Mouse (Mus musculus) limb, embryonic 15.5 days (tissue): ENCODE data around the gene Ephb3. TPM values are rescaled to one million over a fixed set of nuclear protein-coding genes. Genes with fewer than 3 reads are reported as not detected.

Experiments used
- ATAC-seq: fragments of 200-750 bp; cut with Nextera tagmentation; 2 replicates; pipeline ENCODE4 v1.8.0; 2017; ENCODE audit warnings: low read depth, moderate TSS enrichment; ENCODE audit not compliant: insufficient number of reproducible peaks, low FRiP score, low TSS enrichment
- H3K27ac ChIP-seq: fragments of 300-500 bp; sonication (generic); 2 replicates; pipeline ENCODE4 v1.5.1; 2015; ENCODE audit warnings: moderate library complexity, mild to moderate bottlenecking, inconsistent platforms
- H3K27me3 ChIP-seq: fragments of 300-500 bp; sonication (generic); 2 replicates; pipeline ENCODE4 v1.6.1; 2015; ENCODE audit warnings: inconsistent platforms
- H3K36me3 ChIP-seq: fragments of 300-500 bp; sonication (generic); 2 replicates; pipeline ENCODE4 v1.6.1; 2015; ENCODE audit warnings: inconsistent platforms
- H3K4me1 ChIP-seq: fragments of 300-500 bp; sonication (generic); 2 replicates; pipeline ENCODE4 v1.6.1; 2015; ENCODE audit warnings: inconsistent platforms
- H3K4me2 ChIP-seq: fragments of 300-500 bp; sonication (generic); 2 replicates; pipeline ENCODE4 v1.6.1; 2015; ENCODE audit warnings: mild to moderate bottlenecking, inconsistent platforms
- H3K4me3 ChIP-seq: fragments of 300-500 bp; sonication (generic); 2 replicates; pipeline ENCODE4 v1.5.1; 2015; ENCODE audit warnings: mild to moderate bottlenecking, inconsistent platforms
- H3K9ac ChIP-seq: fragments of 300-500 bp; sonication (generic); 2 replicates; pipeline ENCODE4 v1.6.1; 2015; ENCODE audit warnings: inconsistent platforms
- H3K9me3 ChIP-seq: fragments of 300-500 bp; sonication (generic); 2 replicates; pipeline ENCODE4 v1.6.1; 2016; ENCODE audit warnings: inconsistent platforms
- WGBS: fragments of 180-500 bp; shearing (Covaris S2); methylation state at CpG from one replicate; pipeline ENCODE4 v1.1.7; 2015; 5-methylcytosine and 5-hydroxymethylcytosine counted together
- polyA plus RNA-seq: library from polyadenylated mRNA; unstranded; fragments of >200 nt; fragmentation: Nextera tagmentation; extraction: Ambion mirVana; gene quantifications from 2 replicates; pipeline ENCODE4 v1.2.1, GENCODE M21; 2015

The Ephb3 gene
- polyA plus RNA-seq, 1 experiment from 2014 or later, result 43.8 TPM

GRCm38 (mm10) chr16:21192509-21193354 is 11.8 kb upstream of the Ephb3 start:
- ATAC-seq, result no peak
- Histone ChIP-seq H3K27me3 (no peaks in the 10 kb centered on the region), H3K9me3 (no peaks in the 10 kb centered on the region), H3K4me1 (peaks cover 9% of the 10 kb centered on the region), H3K27ac (no peak overlapping the region), H3K4me2 (no peak overlapping the region), H3K4me3 (no peak overlapping the region), H3K9ac (no peak overlapping the region), H3K36me3 (no peaks in the 10 kb centered on the region)
- 37% methylated on average over 7 of the region's 7 CpGs for WGBS

GRCm38 (mm10) chr16:21194182-21194581 is 10.4 kb upstream of the Ephb3 start:
- Histone ChIP-seq H3K27me3 (no peaks in the 10 kb centered on the region), H3K27ac (no peak overlapping the region), H3K9ac (no peak overlapping the region), H3K4me3 (no peak overlapping the region), H3K9me3 (no peaks in the 10 kb centered on the region), H3K4me1 (peaks cover 9% of the 10 kb centered on the region), H3K36me3 (no peaks in the 10 kb centered on the region), H3K4me2 (no peak overlapping the region)
- 80% methylated on average over 12 of the region's 12 CpGs for WGBS
- ATAC-seq, result no peak

DNA sequence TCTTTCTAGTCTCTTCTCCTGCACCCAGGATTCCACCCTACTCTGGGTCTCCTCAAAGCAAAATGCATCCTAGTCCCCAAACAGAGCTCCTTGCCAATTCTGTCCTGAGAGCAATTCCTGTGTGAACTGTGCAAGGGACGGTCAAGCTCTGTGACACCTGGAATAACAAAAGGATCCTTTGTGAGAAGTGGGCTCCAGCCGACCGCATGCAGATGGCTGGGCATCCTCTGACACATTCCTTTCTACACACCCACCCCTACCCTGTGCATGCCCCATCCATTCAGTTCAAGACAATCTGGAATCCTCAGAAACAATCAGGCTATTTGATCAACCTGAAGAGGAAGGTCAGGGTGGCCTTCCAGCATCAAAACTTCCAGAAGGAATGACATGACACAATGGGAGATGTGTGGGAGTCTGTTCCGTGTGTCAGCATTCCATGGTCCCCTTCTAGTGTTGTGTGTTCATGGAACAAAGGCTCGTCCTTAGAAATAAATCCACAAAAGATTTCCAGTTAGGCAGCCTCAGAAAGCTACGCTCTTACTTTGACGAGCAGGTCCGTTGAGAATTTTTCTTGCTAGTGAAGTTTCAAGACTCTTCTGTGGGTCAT is 9.2 kb upstream of the Ephb3 start:
- no peak overlapping the region for H3K9ac ChIP-seq
- H3K4me3 ChIP-seq, result no peak overlapping the region
- H3K9me3 ChIP-seq, result no peaks in the 10 kb centered on the region
- no peaks in the 10 kb centered on the region for H3K27me3 ChIP-seq
- H3K4me1 ChIP-seq, result peaks cover 9% of the 10 kb centered on the region
- H3K4me2 ChIP-seq, result no peak overlapping the region
- no peak overlapping the region for H3K27ac ChIP-seq
- 71% methylated on average over 8 of the region's 8 CpGs for WGBS
- ATAC-seq, result no peak
- H3K36me3 ChIP-seq, result no peaks in the 10 kb centered on the region

DNA sequence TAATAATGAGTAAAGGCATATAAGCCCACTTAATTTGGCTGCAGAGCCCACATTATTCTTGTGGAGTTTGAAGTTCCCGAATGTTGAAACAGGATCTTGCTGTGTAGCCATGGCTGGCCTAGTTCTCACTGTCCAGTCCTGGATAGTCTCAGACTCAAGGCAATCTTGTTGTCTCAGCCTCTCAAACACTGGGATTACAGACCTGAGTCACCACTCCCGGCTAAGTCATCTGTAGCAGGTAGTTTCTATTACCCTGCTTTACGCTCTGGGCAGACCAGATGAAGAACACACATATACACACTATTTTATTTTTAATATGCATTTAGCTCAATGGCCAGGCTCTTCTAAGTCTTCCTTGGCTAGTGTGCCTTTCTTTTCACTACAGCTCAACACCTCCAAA is 8.0 kb upstream of the Ephb3 start:
- Histone ChIP-seq H3K36me3 (no peaks in the 10 kb centered on the region), H3K9me3 (no peaks in the 10 kb centered on the region), H3K4me2 (no peak overlapping the region), H3K4me1 (peaks cover 6% of the 10 kb centered on the region), H3K27ac (no peak overlapping the region), H3K4me3 (no peak overlapping the region), H3K9ac (no peak overlapping the region), H3K27me3 (no peaks in the 10 kb centered on the region)
- WGBS, result 79% methylated on average over 3 of the region's 3 CpGs
- no peak for ATAC-seq

GRCm38 (mm10) chr16:21197542-21197941 is 7.0 kb upstream of the Ephb3 start:
- no peak for ATAC-seq
- H3K27ac ChIP-seq, result no peak overlapping the region
- no peak overlapping the region for H3K4me2 ChIP-seq
- WGBS, result 86% methylated on average over 4 of the region's 4 CpGs
- H3K9me3 ChIP-seq, result no peaks in the 10 kb centered on the region
- no peak overlapping the region for H3K9ac ChIP-seq
- no peak overlapping the region for H3K4me3 ChIP-seq
- H3K27me3 ChIP-seq, result no peaks in the 10 kb centered on the region
- no peaks in the 10 kb centered on the region for H3K4me1 ChIP-seq
- H3K36me3 ChIP-seq, result no peaks in the 10 kb centered on the region

DNA sequence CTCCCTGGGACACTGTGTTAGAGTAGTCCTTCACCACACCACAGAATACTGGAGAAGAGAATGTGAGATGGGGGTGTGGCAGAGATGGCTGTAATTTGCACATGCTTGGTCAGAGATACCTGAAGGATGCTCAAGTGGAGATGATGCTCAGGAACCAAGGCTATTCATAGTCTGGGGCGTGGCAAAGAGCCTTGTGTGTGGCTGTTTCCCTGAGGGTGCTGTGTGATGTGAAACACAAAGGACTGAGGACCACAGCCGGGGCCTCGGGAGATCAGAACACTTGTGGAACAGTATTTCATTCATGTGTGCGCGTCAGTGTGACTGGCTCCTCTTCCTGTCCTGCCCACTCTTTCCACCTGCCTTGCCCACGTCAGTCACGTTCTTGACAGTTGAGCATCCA is 6.5 kb upstream of the Ephb3 start:
- H3K36me3 ChIP-seq, result no peaks in the 10 kb centered on the region
- no peaks in the 10 kb centered on the region for H3K9me3 ChIP-seq
- WGBS, result 91% methylated on average over 7 of the region's 7 CpGs
- ATAC-seq, result no peak
- H3K9ac ChIP-seq, result no peak overlapping the region
- H3K4me1 ChIP-seq, result no peaks in the 10 kb centered on the region
- H3K27ac ChIP-seq, result no peak overlapping the region
- no peak overlapping the region for H3K4me3 ChIP-seq
- H3K27me3 ChIP-seq, result no peaks in the 10 kb centered on the region
- H3K4me2 ChIP-seq, result no peak overlapping the region

DNA sequence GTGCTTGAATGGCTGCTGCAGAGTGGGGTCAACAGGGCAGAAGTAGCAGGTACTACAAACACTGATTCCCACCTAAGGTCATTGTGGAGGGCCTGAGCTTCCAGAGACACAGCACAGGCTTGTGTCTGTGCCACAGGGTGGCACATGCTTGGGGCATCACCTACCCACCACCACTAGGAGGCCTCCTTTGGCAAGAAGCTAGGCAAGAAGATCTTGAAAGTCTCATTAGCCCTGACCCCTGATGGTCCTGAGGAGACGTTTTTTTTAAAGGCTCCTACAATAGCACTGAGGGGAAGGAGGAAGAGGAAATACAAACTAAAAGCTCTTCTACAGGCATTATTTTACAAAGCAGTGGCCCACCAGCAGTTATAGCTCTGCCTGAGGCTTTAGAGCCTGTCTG is 6.0 kb upstream of the Ephb3 start:
- Histone ChIP-seq H3K36me3 (no peaks in the 10 kb centered on the region), H3K9ac (no peak overlapping the region), H3K9me3 (no peaks in the 10 kb centered on the region), H3K4me2 (no peak overlapping the region), H3K4me3 (no peak overlapping the region), H3K27me3 (no peaks in the 10 kb centered on the region), H3K4me1 (no peaks in the 10 kb centered on the region), H3K27ac (no peak overlapping the region)
- no peak for ATAC-seq
- WGBS, result 16% methylated on average over 1 of the region's 1 CpGs

GRCm38 (mm10) chr16:21199426-21199825 is 5.1 kb upstream of the Ephb3 start:
- Histone ChIP-seq H3K4me3 (no peak overlapping the region), H3K27ac (no peak overlapping the region), H3K36me3 (no peaks in the 10 kb centered on the region), H3K27me3 (no peaks in the 10 kb centered on the region), H3K4me1 (0 out of 2 replicates have a peak, but pooled peaks cover 3% of the 10 kb centered on the region), H3K9me3 (no peaks in the 10 kb centered on the region), H3K4me2 (no peak overlapping the region), H3K9ac (no peak overlapping the region)
- 68% methylated on average over 8 of the region's 8 CpGs for WGBS
- no peak for ATAC-seq

DNA sequence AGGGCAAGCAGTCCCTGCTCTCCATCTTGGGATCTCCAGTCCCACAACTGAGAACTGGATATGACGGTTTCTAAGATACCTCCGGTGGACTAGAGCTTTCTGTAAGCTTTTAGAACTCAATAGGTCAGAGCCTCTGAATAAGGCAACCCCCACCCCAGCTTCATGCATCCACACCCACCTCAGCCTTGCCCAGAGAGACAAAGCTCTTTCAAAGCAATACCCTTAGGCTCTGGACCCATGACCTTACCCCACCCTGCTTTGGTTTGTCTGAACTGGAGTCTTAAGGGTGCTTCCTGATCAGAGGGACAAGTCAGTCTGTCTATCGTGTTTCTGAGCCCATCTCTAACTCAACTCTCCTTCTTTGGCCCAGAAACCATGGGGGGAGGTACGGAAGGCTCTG is 1.8 kb upstream of the Ephb3 start:
- Histone ChIP-seq H3K4me3 (no peak overlapping the region), H3K27me3 (no peaks in the 10 kb centered on the region), H3K36me3 (no peaks in the 10 kb centered on the region), H3K4me2 (no peak overlapping the region), H3K4me1 (peaks cover 19% of the 10 kb centered on the region), H3K9ac (no peak overlapping the region), H3K9me3 (no peaks in the 10 kb centered on the region), H3K27ac (no peak overlapping the region)
- WGBS, result 86% methylated on average over 4 of the region's 4 CpGs
- ATAC-seq, result no peak

DNA sequence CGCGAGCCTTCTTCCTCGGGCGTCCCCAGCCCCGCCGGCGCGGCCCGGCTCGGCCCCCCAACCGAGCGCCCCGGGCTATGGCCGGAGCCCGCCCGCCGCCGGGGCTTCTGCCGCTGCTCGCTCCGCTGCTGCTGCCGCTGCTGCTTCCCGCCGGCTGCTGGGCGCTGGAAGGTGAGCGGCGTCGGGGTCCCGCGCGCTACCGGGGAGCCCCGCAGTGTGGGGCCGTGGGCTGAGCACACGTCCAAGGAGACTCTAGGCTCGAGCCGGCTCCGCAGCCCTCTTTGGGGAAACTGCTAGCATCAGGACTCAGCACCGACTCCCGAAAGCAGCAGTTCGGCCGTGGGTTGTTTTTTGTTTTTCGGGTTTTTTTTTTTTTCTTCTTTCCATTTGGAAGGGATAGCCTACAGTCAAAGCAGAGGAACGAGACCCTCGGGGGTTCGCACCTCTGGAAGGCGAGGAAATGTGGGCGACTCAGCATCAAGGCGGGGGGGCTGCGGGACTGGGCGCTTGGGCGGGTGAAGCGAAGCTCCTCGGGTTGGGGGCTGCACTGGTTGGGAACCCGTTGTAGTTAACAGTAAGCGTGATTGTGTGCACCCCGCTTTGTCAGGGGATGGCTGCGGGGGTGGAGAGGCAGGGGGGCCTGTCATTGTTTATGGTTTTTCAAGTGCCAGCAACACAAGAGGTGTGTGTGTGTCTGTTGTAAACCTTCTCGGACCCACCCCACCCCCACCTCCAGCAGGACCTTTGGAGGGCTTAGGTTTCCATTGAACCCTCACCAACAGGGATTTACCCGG is 735 bp downstream of the Ephb3 start:
- Histone ChIP-seq H3K4me3 (peak overlapping the region; percentile 74), H3K27ac (peak overlapping the region; percentile 96), H3K36me3 (peaks cover 3% of the 10 kb centered on the region; the same call in 1 of the 2 replicates), H3K9me3 (no peaks in the 10 kb centered on the region), H3K9ac (peak overlapping the region; percentile 94), H3K4me2 (peak overlapping the region; percentile 74), H3K4me1 (peaks cover 45% of the 10 kb centered on the region), H3K27me3 (no peaks in the 10 kb centered on the region)
- no peak for ATAC-seq
- WGBS, result under 1% methylated on average over 60 of the region's 60 CpGs

GRCm38 (mm10) chr16:21208001-21208565 is 3.5 kb downstream of the Ephb3 start:
- H3K27ac ChIP-seq, result peak overlapping the region; percentile 96
- no peaks in the 10 kb centered on the region for H3K9me3 ChIP-seq
- WGBS, result 25% methylated on average over 4 of the region's 4 CpGs
- ATAC-seq, result no peak
- H3K4me1 ChIP-seq, result peaks cover 67% of the 10 kb centered on the region
- peaks cover 6% of the 10 kb centered on the region; the same call in 1 of the 2 replicates for H3K36me3 ChIP-seq
- H3K4me3 ChIP-seq, result peak overlapping the region; percentile 74
- H3K27me3 ChIP-seq, result no peaks in the 10 kb centered on the region
- peak overlapping the region; percentile 74 for H3K4me2 ChIP-seq
- peak overlapping the region; percentile 15 for H3K9ac ChIP-seq
